Comparison of ENCODE assay signal across 10 mouse cellular contexts in the genomic region with DNA sequence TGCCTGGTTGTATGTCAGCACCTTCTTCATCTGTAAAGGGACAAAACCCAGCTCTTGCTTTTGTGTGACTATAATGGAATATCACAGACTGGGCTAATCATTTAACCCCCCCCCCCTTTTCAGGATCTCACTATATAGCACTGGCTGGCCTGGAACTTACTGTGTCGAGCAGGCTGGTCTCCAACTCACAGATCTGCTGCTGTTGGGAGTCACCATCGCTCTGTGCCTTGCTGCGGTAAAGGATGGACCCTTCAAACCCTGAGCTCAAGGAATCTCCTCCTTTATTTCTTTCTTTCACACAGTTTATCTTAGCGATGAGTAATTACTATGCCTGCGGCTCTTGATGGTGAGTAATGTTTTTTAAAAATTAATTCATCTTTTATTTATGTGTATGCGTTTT. TPM values are rescaled to one million over a fixed set of nuclear protein-coding genes. Genes with fewer than 3 reads are reported as not detected.
DNase-seq lines count a peak whose midpoint lies in the region; ATAC-seq and TF ChIP-seq lines count a peak whose summit lies in the region.
"Had no signal": no experiment of that assay in that cellular context is flagged by ENCODE, and none has a peak within 500 bp of the region (broad histone marks: within the 10 kb centered on the region; RNA-seq: fewer than 3 reads in every experiment).

A gene (plus strand): TSS at position 301 of the 400 bp plus-strand sequence.

- no peaks in the 10 kb centered on the region for H3K27me3 ChIP-seq in intestine, postnatal 0 days (replicated peaks; ENCODE audit: control insufficient read depth, insufficient read depth, low read length)

- no peak for TF ChIP-seq CTCF in bone marrow macrophage, adult 2 months (IDR thresholded peaks at IDR 0.05; ENCODE audit: low read depth, low read length)
- no peak for TF ChIP-seq CTCF in intestine, postnatal 0 days (IDR thresholded peaks at IDR 0.05; ENCODE audit: low read depth)

- ATAC-seq in intestine, postnatal 0 days: no peak

- TF ChIP-seq POLR2A in bone marrow macrophage, adult 2 months (IDR thresholded peaks at IDR 0.05; ENCODE audit: borderline replicate concordance, low read depth, low read length): no peak

- H3K4me3 ChIP-seq in bone marrow macrophage, adult 2 months (ENCODE audit: insufficient read depth, low read length): no peak within 1 kb of the TSS
- H3K4me3 ChIP-seq in intestine, postnatal 0 days (ENCODE audit: low read depth, low read length): no peak within 1 kb of the TSS

- H3K9me3 ChIP-seq in intestine, postnatal 0 days (ENCODE audit: control insufficient read depth): no peaks in the 10 kb centered on the region

- WGBS in intestine, postnatal 0 days: 82% methylated on average over 6 of the region's 6 CpGs

- no peak for DNase-seq in layer of hippocampus, adult 18-20 months (ENCODE audit: low spot score in 2 of 2)
- no peak for DNase-seq in layer of hippocampus, adult 9-11 months
- DNase-seq in gastrocnemius, postnatal 25 days: no peak
- DNase-seq in adipocyte (ENCODE audit: low spot score): no peak
- no peak for DNase-seq in kidney, adult 11 months
- no peak for DNase-seq in cerebellum, postnatal 36 days
- DNase-seq: cerebellum, adult 11 months; kidney, postnatal 14 days had no signal

- H3K27ac ChIP-seq in bone marrow macrophage, adult 2 months (ENCODE audit: insufficient read depth, low read depth, low read length): no peak within 1 kb of the TSS
- no peak within 1 kb of the TSS for H3K27ac ChIP-seq in intestine, postnatal 0 days (ENCODE audit: low read depth, low read length)

- peaks cover 22% of the 10 kb centered on the region for H3K4me1 ChIP-seq in bone marrow macrophage, adult 2 months (ENCODE audit: control insufficient read depth, insufficient read depth, low read length)
- no peaks in the 10 kb centered on the region for H3K4me1 ChIP-seq in intestine, postnatal 0 days (replicated peaks; ENCODE audit: control insufficient read depth, insufficient read depth, low read length)

- no peaks in the 10 kb centered on the region for H3K36me3 ChIP-seq in intestine, postnatal 0 days (ENCODE audit: control insufficient read depth, insufficient read depth)

- no peak within 1 kb of the TSS for H3K9ac ChIP-seq in intestine, postnatal 0 days (ENCODE audit: low read depth, low read length)

- H3K4me2 ChIP-seq in intestine, postnatal 0 days (replicated peaks; ENCODE audit: low read depth): no peak within 1 kb of the TSS

RNA-seq across cellular contexts. Expression of the gene that starts here (rescaled TPM):
- total RNA-seq in layer of hippocampus, adult 18-20 months (2021): 10 to 100 TPM; 12.2 to 14.2 TPM
- 9.0 and 11.0 TPM in 2 replicates for polyA plus RNA-seq in bone marrow macrophage, adult 2 months (2012; ENCODE audit: insufficient read depth, insufficient read length, missing spikeins)
- total RNA-seq in gastrocnemius, postnatal 25 days (2021): 10 to 100 TPM; 17.3 to 42.4 TPM
- 10.6 and 13.2 TPM in 2 replicates for polyA plus RNA-seq in intestine, postnatal 0 days (2015; fragmentation: Nextera tagmentation; extraction: Ambion mirVana)
